8 mouse cellular contexts compared by ENCODE assay signal in the genomic region with DNA sequence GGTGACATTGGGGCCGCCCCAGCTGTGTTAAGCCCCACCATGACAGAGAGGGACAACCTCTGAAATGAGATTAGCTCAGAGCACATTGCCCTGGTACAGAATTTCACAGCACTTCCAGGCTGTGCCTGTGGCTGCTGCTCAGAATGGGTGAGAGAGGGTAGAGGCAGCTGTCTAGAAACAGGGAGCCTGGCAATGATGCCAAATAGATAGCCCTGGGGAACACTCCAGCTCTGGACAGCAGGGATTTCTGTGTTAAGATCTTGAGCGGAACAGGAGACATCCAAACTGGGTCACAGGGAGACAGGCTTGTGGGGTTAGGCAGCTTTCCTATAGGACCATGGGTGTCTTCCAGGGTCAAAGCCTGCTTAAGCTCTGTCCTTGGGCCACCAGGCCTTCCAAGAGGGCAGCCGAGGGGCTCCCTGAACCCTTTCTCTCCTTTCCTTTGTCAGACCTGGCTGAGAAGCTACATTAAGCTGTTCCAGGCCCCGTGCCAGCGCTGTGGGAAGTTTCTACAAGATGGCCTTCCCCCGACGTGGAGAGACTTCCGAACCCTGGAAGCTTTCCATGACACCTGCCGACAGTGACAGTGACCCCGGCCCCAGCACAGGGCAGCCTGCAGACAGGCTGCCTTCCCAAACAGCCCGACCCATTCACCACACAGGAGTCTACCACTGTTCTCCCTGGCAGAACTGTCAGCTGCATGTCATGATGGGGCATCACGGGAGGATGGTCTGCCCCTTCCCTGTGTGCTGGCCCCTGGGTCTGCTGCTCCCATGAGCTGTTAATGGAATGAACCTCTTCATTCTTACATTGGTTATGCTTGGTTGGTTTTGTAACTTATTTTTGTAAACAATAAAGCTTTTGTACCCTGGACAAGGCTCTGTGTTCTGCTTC.
DNase-seq lines count a peak whose midpoint lies in the region; ATAC-seq lines count a peak whose summit lies in the region.

No protein-coding gene starts in this region.

- peaks cover 40% of the 10 kb centered on the region for H3K4me1 ChIP-seq in heart, embryonic 15.5 days (replicated peaks)
- H3K4me1 ChIP-seq in embryonic facial prominence, embryonic 14.5 days (ENCODE audit: control insufficient read depth, insufficient read depth, low read length): peaks cover 31% of the 10 kb centered on the region
- H3K4me1 ChIP-seq in hindbrain, embryonic 12.5 days: peaks cover 41% of the 10 kb centered on the region

- no peak overlapping the region for H3K4me3 ChIP-seq in heart, embryonic 15.5 days
- H3K4me3 ChIP-seq in embryonic facial prominence, embryonic 14.5 days (ENCODE audit: low read depth, low read length): no peak overlapping the region
- H3K4me3 ChIP-seq in hindbrain, embryonic 12.5 days: no peak overlapping the region

- no peaks in the 10 kb centered on the region for H3K27me3 ChIP-seq in heart, embryonic 15.5 days
- no peaks in the 10 kb centered on the region for H3K27me3 ChIP-seq in embryonic facial prominence, embryonic 14.5 days (replicated peaks; ENCODE audit: control insufficient read depth, insufficient read depth, low read length)
- H3K27me3 ChIP-seq in hindbrain, embryonic 12.5 days: no peaks in the 10 kb centered on the region

- H3K9me3 ChIP-seq in heart, embryonic 15.5 days (replicated peaks): no peaks in the 10 kb centered on the region
- no peaks in the 10 kb centered on the region for H3K9me3 ChIP-seq in embryonic facial prominence, embryonic 14.5 days (ENCODE audit: control insufficient read depth, low read length)
- no peaks in the 10 kb centered on the region for H3K9me3 ChIP-seq in hindbrain, embryonic 12.5 days (replicated peaks)

- H3K36me3 ChIP-seq in heart, embryonic 15.5 days: no peaks in the 10 kb centered on the region
- no peaks in the 10 kb centered on the region for H3K36me3 ChIP-seq in embryonic facial prominence, embryonic 14.5 days (ENCODE audit: control insufficient read depth, insufficient read depth, low read length)
- no peaks in the 10 kb centered on the region for H3K36me3 ChIP-seq in hindbrain, embryonic 12.5 days

- WGBS in heart, embryonic 15.5 days: 39% methylated on average over 12 of the region's 12 CpGs
- 76% methylated on average over 12 of the region's 12 CpGs for WGBS in embryonic facial prominence, embryonic 14.5 days
- 61% methylated on average over 12 of the region's 12 CpGs for WGBS in hindbrain, embryonic 12.5 days

- no peak overlapping the region for H3K9ac ChIP-seq in heart, embryonic 15.5 days
- peak overlapping the region; percentile 8; the same call in 1 of the 2 replicates for H3K9ac ChIP-seq in embryonic facial prominence, embryonic 14.5 days (ENCODE audit: low read depth, low read length)
- H3K9ac ChIP-seq in hindbrain, embryonic 12.5 days: no peak overlapping the region

- no peak for DNase-seq in heart, adult 11 months
- DNase-seq in embryonic facial prominence, embryonic 14.5 days (ENCODE audit: low spot score): peak; percentile 51
- DNase-seq in kidney, postnatal 4 days: peak; percentile 56 to 68
- no peak for DNase-seq in urinary bladder, postnatal 25 days (ENCODE audit: low spot score)
- DNase-seq in urinary bladder, postnatal 14 days (ENCODE audit: low spot score): no peak
- no peak for DNase-seq in right cerebral cortex, postnatal 14 days

- no peak overlapping the region for H3K4me2 ChIP-seq in heart, embryonic 15.5 days
- no peak overlapping the region for H3K4me2 ChIP-seq in embryonic facial prominence, embryonic 14.5 days (ENCODE audit: low read depth, low read length)
- H3K4me2 ChIP-seq in hindbrain, embryonic 12.5 days (replicated peaks): no peak overlapping the region

- peak; percentile 36; the same call in 1 of the 2 replicates for ATAC-seq in heart, embryonic 15.5 days (replicated peaks; ENCODE audit: insufficient number of reproducible peaks, insufficient read depth, low FRiP score, low read depth)
- ATAC-seq in embryonic facial prominence, embryonic 14.5 days (ENCODE audit: low read depth): peak; percentile 38; the same call in 1 of the 2 replicates
- ATAC-seq in hindbrain, embryonic 12.5 days (ENCODE audit: low FRiP score): no peak

- H3K27ac ChIP-seq in heart, embryonic 15.5 days: peak overlapping the region; percentile 60
- H3K27ac ChIP-seq in embryonic facial prominence, embryonic 14.5 days (replicated peaks; ENCODE audit: low read depth, low read length): no peak overlapping the region; the same call in 1 of the 2 replicates
- H3K27ac ChIP-seq in hindbrain, embryonic 12.5 days: peak overlapping the region; percentile 41; the same call in 1 of the 2 replicates

Comparison
In these comparisons a context has a peak if more than half of its experiments do, and no peak if none do; other contexts are left out.
1. DNase-seq: peak in embryonic facial prominence, embryonic 14.5 days (single experiment) and kidney, postnatal 4 days (2 of 2); none in heart, adult 11 months (single experiment), urinary bladder, postnatal 25 days (single experiment), urinary bladder, postnatal 14 days (single experiment) and right cerebral cortex, postnatal 14 days (single experiment).